Mouse (Mus musculus): ENCODE measurements around the gene Palm.
A peak's percentile ranks its signal among the peaks of the same experiment; 100 is the strongest.

Gene Palm

DNA sequence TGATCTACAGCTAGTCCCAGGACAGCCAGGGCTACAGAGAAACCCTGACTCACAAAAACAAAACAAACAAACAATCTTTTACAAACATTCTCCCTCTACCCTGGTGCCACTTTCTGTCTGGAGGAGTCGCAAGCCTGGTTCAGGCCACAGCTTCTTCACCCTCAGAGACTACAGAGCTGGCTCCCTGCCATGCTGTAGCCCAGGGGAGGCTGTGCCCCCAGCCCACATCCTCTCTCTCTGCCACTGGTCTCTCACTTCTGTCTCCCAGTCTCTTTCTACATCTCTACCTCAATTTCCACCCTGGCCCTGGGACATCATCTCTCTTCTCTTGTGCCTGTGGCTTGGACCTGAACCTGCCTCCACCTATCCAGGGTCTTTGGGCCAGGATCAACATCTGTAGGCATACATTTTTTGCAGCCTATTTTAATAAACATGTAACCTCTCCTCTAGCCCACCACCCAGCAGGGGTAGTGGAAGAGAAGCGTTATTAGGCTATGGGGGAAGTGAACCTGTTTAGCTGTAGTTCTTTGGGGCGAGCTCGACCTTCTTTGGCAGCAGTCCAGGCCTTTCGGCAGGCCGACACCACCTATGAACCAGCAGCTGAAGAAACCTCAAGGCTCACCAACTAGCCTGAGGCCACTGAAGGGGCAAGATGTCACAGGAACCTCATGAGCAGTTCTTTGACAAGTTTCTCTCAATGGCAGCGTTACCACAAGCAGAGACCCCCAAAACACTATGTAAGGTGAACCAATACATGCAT, 38.8 kb downstream of the Palm start:
- no peak for DNase-seq

DNA sequence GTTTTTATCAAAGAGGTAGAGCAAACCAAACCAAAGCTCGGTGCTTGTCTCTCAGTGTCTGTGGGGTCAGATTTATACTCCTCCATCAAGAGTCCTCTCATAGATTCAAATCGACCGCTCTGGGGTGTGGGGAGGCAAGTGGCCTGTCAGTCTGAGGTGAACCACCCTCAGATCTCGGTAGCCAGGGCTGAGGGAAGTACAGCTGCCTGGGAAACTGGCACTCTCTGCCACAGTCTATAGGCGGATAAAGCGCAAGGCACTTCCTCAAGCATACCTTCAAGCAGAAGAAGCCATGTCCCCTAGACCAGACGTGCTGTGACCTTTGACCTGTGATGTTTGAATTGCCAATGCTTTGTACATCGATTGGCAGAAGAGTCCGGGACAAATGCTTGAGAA, 39.4 kb downstream of the Palm start:
- no peak for DNase-seq

DNA sequence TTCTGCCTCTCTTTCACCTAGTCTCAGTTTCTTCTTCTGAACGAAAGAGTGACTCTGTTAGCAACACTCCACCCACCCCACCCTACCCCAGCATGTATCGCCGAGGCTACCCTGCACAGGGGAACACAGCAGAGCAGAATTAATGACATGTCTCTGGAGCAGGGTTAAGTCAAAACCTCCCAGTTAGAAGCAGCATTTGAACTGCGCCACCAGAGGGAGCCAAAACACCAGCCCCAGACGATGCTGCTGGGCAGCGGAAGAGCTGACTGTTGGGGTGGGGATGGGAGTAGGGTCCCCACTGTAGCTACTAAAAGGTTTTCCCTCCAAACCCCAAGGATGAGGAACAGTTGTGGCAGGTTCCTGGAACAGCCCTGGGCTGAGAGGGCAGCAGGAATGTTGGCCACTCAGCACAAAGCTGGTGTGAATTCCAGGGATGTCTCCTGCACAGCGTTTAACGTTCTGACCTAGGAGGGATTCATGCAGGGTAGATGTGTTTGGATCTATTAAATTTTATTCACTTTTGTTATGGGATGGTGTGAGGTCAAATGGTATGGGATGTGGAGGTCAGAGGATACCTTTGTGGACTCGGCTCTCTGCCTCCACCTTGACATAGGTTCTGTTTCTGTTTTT, 41.5 kb downstream of the Palm start:
- peak; percentile 82 for DNase-seq

DNA sequence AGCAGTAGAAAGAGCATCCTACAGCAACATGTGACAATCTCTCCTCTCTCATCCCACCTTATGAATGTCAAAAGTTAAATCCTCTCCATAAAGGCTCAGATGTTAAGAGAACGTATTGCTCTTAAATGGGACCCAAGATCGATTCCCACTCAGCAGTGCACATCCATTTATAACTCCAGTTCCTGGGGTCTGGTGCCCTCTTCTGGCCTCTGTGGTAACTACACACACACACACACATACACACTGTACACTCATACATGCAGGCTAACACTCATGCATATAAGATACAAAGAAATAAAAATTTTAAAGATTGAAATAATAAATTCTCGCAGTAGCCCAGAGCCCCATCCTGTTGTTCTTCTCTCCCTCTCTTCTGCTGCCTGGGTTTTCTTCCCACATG, 43.5 kb downstream of the Palm start:
- no peak for DNase-seq

DNA sequence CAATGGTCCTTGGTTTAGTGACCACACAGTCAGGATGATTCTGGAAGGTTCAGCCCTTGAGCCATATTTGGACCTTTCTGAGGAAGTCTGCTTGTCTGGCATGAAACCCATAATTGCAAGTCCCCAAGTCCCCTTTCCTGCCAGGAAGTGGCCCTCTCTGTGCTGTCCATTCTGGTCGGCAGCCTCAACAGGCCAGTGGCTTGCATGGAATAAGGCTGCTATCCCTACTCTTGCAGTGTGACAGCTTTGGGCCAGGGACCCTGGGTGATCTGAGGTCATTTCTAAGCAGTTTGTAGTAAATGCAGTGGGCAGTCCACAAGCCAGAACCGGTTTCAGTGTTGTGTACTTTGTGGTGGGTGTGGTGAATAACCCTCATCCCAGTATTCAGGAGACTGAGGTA, 44.8 kb downstream of the Palm start:
- DNase-seq: no peak

DNA sequence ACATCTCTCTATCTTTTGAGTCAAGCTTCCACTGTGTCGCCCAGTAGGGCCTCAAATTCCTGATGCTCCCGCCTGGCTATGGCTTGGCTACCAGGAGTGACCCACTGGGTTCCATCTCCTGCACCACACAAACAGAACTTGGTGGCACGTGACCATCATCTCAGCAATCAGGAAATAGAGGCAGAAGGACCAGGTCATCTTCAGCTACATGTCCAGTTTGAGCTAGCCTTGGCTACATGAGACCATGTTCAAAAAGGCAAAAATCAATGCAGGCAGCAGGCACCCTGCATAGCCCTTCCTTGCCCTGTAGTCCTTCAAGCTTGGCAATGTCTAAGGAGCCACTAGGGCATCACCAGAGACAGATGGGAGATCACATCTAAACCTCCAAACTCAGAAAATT, 46.7 kb downstream of the Palm start:
- DNase-seq: no peak

DNA sequence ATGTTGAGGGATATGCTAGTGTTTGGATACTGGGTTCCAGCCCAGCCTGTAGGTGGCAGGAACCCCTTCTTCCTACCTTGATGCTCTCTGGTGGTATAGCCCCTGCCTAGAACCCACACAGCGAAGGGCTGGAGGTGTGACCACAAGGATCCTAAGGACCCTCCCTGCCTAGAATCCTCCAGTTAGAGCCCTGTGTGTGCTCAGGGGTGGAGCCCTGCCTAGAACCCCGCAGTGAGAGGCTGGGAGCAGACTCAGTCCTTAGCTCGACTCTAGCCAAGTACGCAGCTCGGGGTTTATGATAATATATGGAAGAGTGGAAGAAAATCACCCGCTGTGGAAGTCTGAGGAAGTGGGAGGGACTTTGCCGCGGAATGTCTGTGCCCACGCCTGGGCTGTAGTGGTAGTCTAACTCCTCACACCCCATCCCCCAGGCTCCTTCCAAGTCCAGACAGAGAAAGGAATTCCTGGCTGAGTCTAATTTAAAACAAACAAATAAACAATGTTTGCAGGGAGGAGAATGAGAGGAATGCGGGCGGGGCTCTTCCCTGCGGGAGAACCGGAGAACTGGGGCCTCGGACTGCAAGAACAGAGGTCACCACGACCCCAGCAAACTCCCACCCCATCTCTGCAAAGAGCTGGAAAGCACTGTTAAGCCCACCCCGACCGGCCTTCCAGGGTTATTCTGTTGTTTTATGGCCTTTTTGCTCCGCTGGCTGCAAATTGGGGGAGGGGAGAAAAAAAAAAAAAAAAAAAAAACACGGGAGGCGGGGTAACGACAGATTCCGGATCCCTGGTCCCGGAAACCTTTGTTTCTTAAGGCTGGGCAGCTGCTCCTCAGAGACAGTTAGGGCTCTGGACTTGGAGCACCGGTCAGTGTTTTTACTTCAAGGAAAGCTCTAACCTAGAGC, 47.5 kb downstream of the Palm start:
- peak; percentile 90 for DNase-seq

DNA sequence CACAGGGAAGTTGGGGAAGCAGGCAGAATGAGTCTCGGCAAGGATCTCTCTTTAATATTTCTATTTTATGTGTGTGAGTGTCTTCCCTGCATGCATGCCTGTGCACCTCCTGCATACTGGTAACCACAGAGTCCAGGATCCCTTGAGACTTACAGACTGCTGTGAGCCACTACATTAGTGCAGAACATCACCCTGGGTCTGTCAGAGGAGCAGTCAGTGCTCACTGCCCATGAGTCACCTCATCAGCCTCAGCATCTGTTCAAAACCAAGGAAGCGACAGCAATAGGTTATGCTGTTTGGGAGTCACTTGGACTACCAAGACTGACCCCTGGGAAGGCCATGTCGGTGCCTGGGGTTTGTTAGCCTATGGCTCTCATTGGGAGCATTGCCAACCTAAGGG, 49.0 kb downstream of the Palm start:
- DNase-seq: no peak

DNA sequence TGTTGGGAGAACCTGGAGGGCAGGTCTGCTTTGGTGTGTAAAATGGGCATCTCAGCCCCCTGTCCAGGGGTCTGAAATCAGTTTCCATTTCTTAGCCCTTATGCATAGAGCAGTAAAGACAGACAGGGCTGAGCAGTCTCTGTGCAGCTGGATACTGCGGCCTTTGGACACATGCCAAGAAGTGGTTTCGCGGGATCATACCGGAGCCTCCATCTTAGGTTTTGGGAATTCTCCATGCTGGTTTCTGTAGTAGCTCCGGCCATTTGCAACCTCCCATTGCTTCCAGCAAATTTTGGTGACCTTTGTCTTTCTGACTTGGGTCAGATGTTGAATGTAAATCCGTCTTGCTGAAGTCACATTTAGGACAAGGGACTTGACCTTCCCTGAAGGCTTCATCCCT, 50.1 kb downstream of the Palm start:
- DNase-seq: no peak

DNA sequence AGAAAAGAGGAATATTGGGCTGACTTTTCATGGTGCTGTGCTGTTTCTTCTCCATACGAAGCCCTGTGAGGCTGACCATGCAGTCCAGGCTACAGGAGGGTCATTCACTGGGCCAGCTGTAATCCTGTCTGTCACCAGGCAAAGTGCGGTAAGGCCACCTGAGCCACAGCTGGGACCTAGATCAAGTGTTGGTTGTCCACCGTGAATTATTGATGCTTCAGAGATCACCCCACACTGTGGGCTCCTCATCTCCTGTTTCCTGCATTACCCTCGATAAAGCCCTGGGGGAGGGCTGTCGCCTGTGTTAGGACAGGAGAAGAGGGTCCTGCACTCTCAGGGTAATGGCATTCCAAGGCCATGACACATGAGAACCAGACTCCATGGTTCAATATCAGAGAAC, 53.2 kb downstream of the Palm start:
- no peak for DNase-seq

DNA sequence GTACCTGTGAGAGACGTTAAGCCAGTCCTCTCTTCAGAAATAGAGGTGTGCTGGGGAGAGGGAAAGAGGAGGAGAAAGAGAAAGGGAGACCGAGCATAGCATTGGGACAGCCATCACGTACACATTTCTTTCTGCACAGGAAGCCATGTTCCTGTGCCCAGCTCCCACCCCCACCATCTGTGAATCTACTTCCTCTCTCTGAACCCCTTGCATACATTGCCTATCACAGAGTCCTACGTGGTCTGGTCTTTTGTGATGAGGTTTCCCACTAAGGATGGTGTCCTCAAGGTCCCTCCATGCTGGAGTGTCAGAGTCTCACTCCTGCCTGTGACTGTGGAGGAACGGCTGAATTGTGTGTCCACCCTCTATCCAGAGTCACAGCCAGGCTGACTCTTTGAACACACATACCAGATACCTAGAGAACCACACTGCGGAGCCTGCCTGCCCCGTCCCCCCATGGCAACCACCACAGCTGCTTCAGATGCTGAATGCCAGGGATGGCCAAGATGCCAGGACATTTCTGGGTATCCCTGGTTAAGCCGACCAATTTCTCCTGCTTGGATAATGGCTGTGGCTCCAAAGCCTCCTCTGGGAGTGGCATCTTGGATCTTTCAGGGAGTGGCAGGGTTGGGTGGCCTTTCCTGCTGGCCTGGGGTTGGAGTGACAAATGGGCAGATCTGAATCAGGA, 56.7 kb downstream of the Palm start:
- no peak for DNase-seq

DNA sequence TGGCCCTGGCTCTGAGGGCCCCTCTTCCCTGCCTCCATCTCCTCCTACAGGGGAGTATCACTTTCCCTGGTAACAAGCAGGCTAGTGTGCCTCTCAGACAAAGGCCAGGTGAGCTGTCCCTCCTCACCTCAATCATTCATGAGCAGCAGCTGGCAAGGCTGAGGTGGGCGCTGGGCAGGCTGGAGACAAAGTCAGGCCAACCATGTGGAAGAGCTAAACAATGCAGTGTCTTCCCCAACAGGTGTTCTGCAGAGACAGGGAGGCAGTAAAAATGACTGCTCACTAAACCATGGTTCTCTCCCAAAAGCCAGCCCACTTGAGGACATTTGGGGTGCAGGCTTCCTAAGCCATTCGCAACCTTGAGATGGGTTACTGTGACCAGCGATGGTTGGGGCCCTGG, 58.3 kb downstream of the Palm start:
- DNase-seq: no peak

DNA sequence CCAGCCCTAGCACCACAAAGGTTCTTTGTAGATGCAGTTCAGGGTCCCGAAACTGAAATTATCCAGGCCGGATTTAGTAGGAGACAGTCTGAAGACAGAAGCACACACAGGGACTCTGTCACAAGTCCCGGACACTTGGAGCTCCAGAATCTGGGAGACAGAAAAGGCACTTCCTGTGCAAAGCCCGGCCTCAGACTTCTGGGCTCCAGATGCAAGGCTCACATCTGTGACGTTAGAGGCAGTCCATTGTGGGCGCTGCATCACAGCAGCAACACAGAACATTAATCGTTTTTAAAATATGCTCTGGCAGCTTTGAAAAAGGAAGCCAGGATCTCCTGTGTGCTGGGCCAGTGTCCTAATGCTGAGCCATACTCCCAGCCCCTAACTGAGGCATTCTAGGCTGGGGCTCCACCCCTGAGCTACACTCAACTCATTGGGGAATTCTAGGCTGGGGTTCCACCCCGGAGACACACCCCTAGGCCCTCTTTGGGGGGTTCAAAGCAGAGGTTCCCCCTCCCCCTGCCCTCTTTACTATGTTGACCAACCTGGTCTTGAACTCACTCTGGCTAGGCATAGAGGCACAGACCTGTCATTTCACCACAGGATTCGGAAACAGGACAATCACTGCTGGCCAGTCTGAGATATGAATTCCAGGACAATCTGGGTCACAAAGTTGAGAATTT, 58.9 kb downstream of the Palm start:
- DNase-seq: peak; percentile 82

DNA sequence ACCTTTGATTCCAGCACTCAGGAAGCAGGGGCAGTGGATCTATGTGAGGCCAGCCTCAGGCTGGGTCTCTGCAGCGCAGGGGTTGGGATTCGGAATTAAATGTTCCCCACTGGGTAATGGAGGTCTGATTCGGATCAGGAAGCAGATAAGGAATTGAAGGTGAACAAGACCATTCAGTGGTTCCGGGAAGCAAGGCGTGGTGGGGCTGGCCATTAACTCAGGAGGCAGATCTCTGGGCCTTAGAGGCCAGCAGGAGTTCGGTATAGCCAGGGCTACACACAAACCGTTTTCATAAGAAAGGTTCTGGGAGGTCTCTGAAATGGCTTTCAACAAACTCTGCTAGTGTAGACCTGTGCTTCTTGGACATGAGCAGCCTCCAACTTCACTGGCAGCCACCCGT, 59.5 kb downstream of the Palm start:
- DNase-seq: no peak

DNA sequence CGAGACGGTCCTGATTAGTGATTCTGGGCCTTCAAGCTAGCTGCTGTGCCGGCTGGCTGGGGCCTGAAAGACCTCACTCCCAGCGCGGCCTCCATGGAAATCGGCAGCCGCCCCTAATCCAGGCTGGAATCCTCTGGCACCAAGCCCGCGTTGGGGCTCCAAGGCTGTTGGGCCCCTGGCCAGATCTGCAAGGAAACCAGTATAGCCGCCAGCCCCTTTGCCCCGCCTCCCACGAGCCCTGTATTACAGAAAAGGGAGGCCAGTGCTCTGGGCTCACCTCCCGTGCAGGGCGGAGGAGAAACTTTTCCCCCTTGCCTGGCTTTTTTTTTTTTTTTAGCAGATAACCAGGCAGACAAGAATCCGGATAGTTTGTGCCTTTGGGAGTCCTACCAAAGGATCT, 60.0 kb downstream of the Palm start:
- DNase-seq: peak; percentile 99

DNA sequence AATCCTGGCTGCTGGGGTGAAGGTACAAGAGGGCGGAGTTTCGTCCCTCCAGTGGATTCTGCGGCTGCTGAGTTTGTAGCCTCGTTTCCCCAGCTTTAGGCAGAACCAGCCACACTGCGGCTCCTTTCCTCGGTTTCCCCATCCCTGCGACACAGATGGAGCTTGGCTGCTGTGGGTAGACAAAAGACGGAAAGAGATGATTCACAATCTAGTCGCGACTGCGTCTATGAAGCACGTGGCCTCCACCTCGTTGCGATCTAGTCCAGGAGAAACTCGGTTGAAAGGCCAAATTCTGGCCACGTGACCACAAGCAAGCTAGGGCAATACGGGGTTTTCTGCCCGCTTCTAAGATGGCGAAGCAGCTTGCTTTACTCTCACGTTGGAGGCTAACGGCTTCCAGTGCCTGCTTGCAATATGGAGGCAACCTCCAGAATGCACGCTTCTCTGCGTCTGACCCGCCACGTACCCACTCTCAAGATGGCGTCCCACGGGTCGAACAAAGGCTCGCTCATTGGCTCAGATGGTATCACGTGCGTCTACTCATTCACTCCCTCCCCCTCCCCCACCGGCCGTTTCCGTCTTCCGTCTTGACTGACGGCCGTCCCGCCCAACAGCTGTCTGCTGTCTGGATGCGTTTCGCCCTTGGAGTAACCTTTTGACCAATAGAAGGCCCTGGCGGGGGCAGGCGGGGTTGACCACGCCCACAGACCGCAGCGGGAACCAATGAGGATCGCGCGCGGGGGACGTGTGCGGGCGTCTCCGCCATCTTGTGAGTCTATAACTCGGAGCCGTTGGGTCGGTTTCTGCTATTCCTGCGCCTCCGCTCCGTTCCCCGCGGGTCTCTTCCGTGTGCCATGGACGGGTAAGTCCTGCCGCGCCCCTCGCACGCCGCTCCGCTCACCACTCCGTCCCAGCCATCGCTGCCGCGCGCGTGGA, 60.8 kb downstream of the Palm start, which contains the start of gene Ptbp1:
Ptbp1 (plus strand) TSS at position 568 of the 936 bp plus-strand sequence.
- peak; percentile 100 for DNase-seq

DNA sequence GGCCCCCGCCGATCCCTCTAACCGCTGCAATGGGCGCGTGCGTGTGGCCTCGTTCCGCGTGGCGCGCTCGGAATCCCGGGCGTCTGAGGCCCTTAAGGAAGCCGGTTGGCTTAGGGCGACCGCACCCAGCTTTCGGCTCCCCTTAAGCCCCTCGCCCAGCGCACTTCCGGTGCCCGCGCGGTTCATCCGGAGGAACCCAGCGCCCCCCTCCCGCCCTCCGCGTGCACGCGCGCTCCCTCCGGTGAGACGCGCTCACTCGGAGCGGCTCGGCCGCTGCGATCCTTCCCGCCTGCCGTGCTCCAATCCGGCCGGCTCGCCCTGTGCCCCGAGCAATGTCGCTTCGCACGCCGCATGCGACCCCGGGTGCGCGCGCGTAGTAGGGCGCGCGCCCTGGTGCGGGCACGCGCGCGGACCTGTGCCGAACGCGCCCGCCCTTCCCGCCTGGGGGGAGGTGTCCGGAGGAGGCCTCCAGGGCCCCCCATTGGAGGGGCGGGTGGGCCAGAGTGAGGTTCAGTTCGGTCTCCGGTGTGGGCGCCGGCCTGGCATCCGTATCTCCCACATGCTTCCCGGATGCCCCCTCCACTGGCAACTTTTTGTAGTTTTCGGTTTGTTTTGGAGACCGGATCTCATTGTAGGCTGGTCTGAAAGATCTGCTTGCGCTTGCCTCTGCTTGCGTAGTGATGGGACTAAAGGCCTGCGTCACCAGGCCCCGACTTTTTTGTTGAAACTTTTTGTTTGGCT, 61.6 kb downstream of the Palm start:
- peak; percentile 82 for DNase-seq

DNA sequence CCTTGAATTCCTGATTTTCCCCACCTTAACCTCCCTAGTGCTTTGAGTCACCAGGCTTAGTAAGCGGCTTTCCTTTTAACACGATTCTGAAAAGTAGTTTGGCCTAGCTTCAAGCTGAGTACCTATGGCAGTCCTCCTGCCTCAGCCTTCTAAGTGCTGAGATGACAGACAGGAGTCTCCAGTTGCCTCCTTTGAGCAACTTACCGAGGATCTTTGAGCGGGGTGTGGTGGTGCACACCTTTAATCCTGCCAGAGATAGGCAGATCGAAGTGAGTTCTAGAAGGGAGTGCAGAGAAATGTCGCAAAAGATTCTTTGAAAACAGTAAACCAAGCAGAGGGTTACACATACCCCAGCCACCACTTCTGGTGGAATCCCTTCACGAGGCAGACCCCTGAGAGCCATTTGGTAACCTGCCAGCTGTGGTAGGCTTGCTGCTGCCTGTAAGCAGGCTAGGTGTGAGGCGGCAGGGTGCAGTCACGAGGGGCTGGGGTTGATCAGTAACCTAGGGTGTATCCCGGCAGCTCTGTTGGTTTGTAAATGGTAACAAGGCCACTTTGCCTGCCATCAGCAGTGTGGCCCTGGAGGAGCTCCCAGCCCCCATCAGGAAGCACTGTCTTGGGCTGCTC, 62.3 kb downstream of the Palm start:
- DNase-seq: peak; percentile 91

DNA sequence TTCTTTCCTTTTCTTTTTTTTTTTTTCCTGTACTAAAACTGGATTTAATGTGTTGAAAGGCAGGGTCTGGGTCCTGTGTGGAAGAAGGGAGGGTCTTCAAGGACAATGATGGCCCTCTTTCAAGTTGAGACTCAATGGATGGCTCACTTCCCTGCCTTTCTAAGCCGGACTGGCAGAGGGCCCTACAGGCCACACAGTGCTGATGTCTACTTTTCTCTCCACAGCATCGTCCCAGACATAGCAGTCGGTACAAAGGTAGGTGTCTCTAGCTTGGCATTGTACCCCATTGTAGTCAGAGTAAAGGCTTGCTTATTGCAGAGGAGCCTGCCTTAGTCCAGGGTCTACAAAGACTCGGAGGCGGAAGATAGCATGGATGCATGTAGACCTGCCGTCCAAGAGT, 62.9 kb downstream of the Palm start:
- no peak for DNase-seq
